In genomic region chr1:185404021-185404420, GRCm38 (mm10) we compare ENCODE assay signal across 8 mouse cellular contexts. TPM values are rescaled to one million over a fixed set of nuclear protein-coding genes. Genes with fewer than 3 reads are reported as not detected.
DNase-seq lines count a peak whose midpoint lies in the region; ATAC-seq and TF ChIP-seq lines count a peak whose summit lies in the region.
"Had no signal": no experiment of that assay in that cellular context is flagged by ENCODE, and none has a peak within 500 bp of the region (broad histone marks: within the 10 kb centered on the region; RNA-seq: fewer than 3 reads in every experiment).

No protein-coding gene starts in this region.

- dilution Hi-C loops in CH12.LX (cut with MboI; ENCODE audit: extremely low pct_ligation_motif_present, extremely low pct_unique_long_range_greater_than_20kb, low sequenced_read_pairs): no loop called here

- no peak overlapping the region for H3K4me2 ChIP-seq in kidney, embryonic 14.5 days (replicated peaks; ENCODE audit: low read depth, low read length)
- no peak overlapping the region for H3K4me2 ChIP-seq in CH12.LX (ENCODE audit: insufficient read depth, low read depth, poor library complexity, severe bottlenecking)
- H3K4me2 ChIP-seq: limb, embryonic 13.5 days had no signal

- no peaks in the 10 kb centered on the region for H3K9me3 ChIP-seq in kidney, embryonic 14.5 days (ENCODE audit: control insufficient read depth, low read length)
- H3K9me3 ChIP-seq in CH12.LX (replicated peaks; ENCODE audit: low read length): no peaks in the 10 kb centered on the region
- H3K9me3 ChIP-seq: limb, embryonic 13.5 days had no signal

- H3K36me3 ChIP-seq in kidney, embryonic 14.5 days (ENCODE audit: control insufficient read depth, insufficient read depth, low read length): peaks cover 81% of the 10 kb centered on the region
- peaks cover 74 to 91% of the 10 kb centered on the region in 2 experiments for H3K36me3 ChIP-seq in CH12.LX (replicated peaks in 1 of 2; ENCODE audit: control insufficient read depth in 1 of 2, insufficient read depth in 1 of 2, low read length in 1 of 2)

- in situ Hi-C loops in CH12.LX (cut with MboI; ENCODE audit: low pct_ligation_motif_present, low pct_unique_long_range_greater_than_20kb, low sequenced_read_pairs): no loop called here

- TF ChIP-seq POLR2A in CH12.LX (IDR thresholded peaks at IDR 0.05; ENCODE audit: low read depth, low read length): no peak

- DNase-seq in kidney, postnatal 14 days: peak; percentile 38
- DNase-seq in CH12.LX (ENCODE audit: extremely low read depth): peak; percentile 39
- DNase-seq in ZHBTc4 (ENCODE audit: low read depth, low spot score): peak; percentile 43
- DNase-seq in hindlimb bud, embryonic 11.5 days (ENCODE audit: extremely low spot score, low read depth, low spot score): peak; percentile 12
- peak; percentile 28 for DNase-seq in right cerebral cortex, postnatal 4 days
- no peak for DNase-seq in testis, postnatal 14 days (ENCODE audit: low spot score)

- peaks cover 23% of the 10 kb centered on the region for H3K79me2 ChIP-seq in CH12.LX (replicated peaks; ENCODE audit: control insufficient read depth, extremely low read depth, insufficient read depth, poor library complexity, severe bottlenecking)

- H3K27me3 ChIP-seq in kidney, embryonic 14.5 days (ENCODE audit: control insufficient read depth, insufficient read depth, low read length): no peaks in the 10 kb centered on the region
- H3K27me3 ChIP-seq in CH12.LX (replicated peaks): no peaks in the 10 kb centered on the region
- H3K27me3 ChIP-seq: limb, embryonic 13.5 days had no signal

- H3K27ac ChIP-seq in kidney, embryonic 14.5 days (ENCODE audit: low read depth, low read length): no peak overlapping the region
- no peak overlapping the region for H3K27ac ChIP-seq in CH12.LX (ENCODE audit: insufficient read depth, low read depth)
- H3K27ac ChIP-seq: limb, embryonic 13.5 days had no signal

- ATAC-seq in kidney, embryonic 14.5 days (ENCODE audit: low FRiP score, low TSS enrichment): no peak

- H3K9ac ChIP-seq in kidney, embryonic 14.5 days (ENCODE audit: low read depth, low read length): no peak overlapping the region
- no peak overlapping the region for H3K9ac ChIP-seq in CH12.LX (ENCODE audit: insufficient read depth, low read depth)
- H3K9ac ChIP-seq: limb, embryonic 13.5 days had no signal

- no peak for TF ChIP-seq EP300 in CH12.LX (IDR thresholded peaks at IDR 0.05; ENCODE audit: low read length)

- no peak overlapping the region for H3K4me3 ChIP-seq in kidney, embryonic 14.5 days (ENCODE audit: low read length)
- H3K4me3 ChIP-seq in CH12.LX (replicated peaks in 1 of 3; ENCODE audit: low read depth in 2 of 3, low read length in 2 of 3, poor library complexity in 1 of 3): no peak overlapping the region
- H3K4me3 ChIP-seq: limb, embryonic 13.5 days had no signal

- TF ChIP-seq RAD21 in CH12.LX (IDR thresholded peaks at IDR 0.05; ENCODE audit: low read depth, low read length): peak; percentile 41

- H3K4me1 ChIP-seq in kidney, embryonic 14.5 days (ENCODE audit: control insufficient read depth, insufficient read depth, low read length): no peaks in the 10 kb centered on the region
- H3K4me1 ChIP-seq in CH12.LX (ENCODE audit: control insufficient read depth in 1 of 2, insufficient read depth in 2 of 2): no peaks in the 10 kb centered on the region
- H3K4me1 ChIP-seq: limb, embryonic 13.5 days had no signal

- WGBS in kidney, embryonic 14.5 days: 51% methylated on average over 2 of the region's 2 CpGs

- peak; percentile 37 to 64; a peak in 3 of 4 replicates for TF ChIP-seq CTCF in CH12.LX (conservative IDR thresholded peaks at IDR 0.05 in 1 of 2, IDR thresholded peaks at IDR 0.05 in 1 of 2; ENCODE audit: low read depth in 2 of 2, low read length in 2 of 2)

TF ChIP-seq in CH12.LX, 34 proteins besides CTCF, POLR2A, EP300 and RAD21:
- TF ChIP-seq MYC (IDR thresholded peaks at IDR 0.05; ENCODE audit: low read depth, low read length) (no peak), ELF1 (IDR thresholded peaks at IDR 0.05; ENCODE audit: low read depth, low read length) (no peak), SIN3A (IDR thresholded peaks at IDR 0.05; ENCODE audit: low read length) (no peak), JUND (conservative IDR thresholded peaks at IDR 0.05; ENCODE audit: low read depth, low read length) (no peak), MAZ (IDR thresholded peaks at IDR 0.05; ENCODE audit: low read depth, low read length) (no peak), TCF12 (IDR thresholded peaks at IDR 0.05; ENCODE audit: low read depth, low read length) (no peak), MAX (IDR thresholded peaks at IDR 0.05; ENCODE audit: low read length) (no peak)
TF ChIP-seq in CH12.LX: peak in this region for 0.

RNA-seq across cellular contexts. Expression of gene Eprs, which starts 41.2 kb away (rescaled TPM):
- 111 and 175 TPM in 2 replicates for polyA plus RNA-seq in kidney, embryonic 14.5 days (2014; fragmentation: Nextera tagmentation; extraction: Ambion mirVana)
- total RNA-seq in CH12.LX (2012; rRNA removed): 210 and 223 TPM in 2 replicates
- total RNA-seq in CH12.LX (2014; rRNA removed): 234 and 244 TPM in 2 replicates
- polyA plus RNA-seq in CH12.LX (2012; ENCODE audit: insufficient read length, low read depth): 207 and 208 TPM in 2 replicates

RNA-seq across cellular contexts. Expression of gene Slc30a10, which starts 50.6 kb away (rescaled TPM):
- polyA plus RNA-seq in kidney, embryonic 14.5 days (2014; fragmentation: Nextera tagmentation; extraction: Ambion mirVana): 0.16 and 0.22 TPM in 2 replicates
- not detected in 2 replicates for total RNA-seq in CH12.LX (2012; rRNA removed)
- not detected in 2 replicates for total RNA-seq in CH12.LX (2014; rRNA removed)
- not detected in 2 replicates for polyA plus RNA-seq in CH12.LX (2012; ENCODE audit: insufficient read length, low read depth)
